Mouse (Mus musculus): ENCODE data around the gene Bmp10. TPM values are rescaled to one million over a fixed set of nuclear protein-coding genes. Genes with fewer than 3 reads are reported as not detected.

The Bmp10 gene
- total RNA-seq (2015) (not detected in 2 replicates), total RNA-seq (2017) (not detected in 2 replicates)

- ATAC-seq (ENCODE audit: poor library complexity, severe bottlenecking), result no peak
These were observed at the start of gene Bmp10 for GRCm38 (mm10) chr6:87428487-87429044. Gene Bmp10 (plus strand): TSS chr6:87428994.

- ATAC-seq (ENCODE audit: poor library complexity, severe bottlenecking), result no peak
These were observed 44.7 kb upstream of the Bmp10 start for GRCm38 (mm10) chr6:87383926-87384691.

GRCm38 (mm10) chr6:87384761-87385160 is 44.0 kb upstream of the Bmp10 start:
- ATAC-seq (ENCODE audit: poor library complexity, severe bottlenecking), result no peak

GRCm38 (mm10) chr6:87386203-87386602 is 42.6 kb upstream of the Bmp10 start:
- no peak for ATAC-seq (ENCODE audit: poor library complexity, severe bottlenecking)

- ATAC-seq (ENCODE audit: poor library complexity, severe bottlenecking), result no peak
These were observed 42.1 kb upstream of the Bmp10 start for GRCm38 (mm10) chr6:87386681-87387080.

- no peak for ATAC-seq (ENCODE audit: poor library complexity, severe bottlenecking)
These were observed 39.9 kb upstream of the Bmp10 start, which contains the start of gene Gkn3 for GRCm38 (mm10) chr6:87388877-87389276. Gene Gkn3 (minus strand): TSS chr6:87388935.

- ATAC-seq (ENCODE audit: poor library complexity, severe bottlenecking), result no peak
These were observed 39.3 kb upstream of the Bmp10 start for GRCm38 (mm10) chr6:87389455-87389989.

- ATAC-seq (ENCODE audit: poor library complexity, severe bottlenecking), result peak; percentile 52
These were observed 35.2 kb upstream of the Bmp10 start for GRCm38 (mm10) chr6:87393466-87394205.

- ATAC-seq (ENCODE audit: poor library complexity, severe bottlenecking), result no peak
These were observed 34.0 kb upstream of the Bmp10 start for GRCm38 (mm10) chr6:87394783-87395182.

- ATAC-seq (ENCODE audit: poor library complexity, severe bottlenecking), result peak; percentile 93
These were observed 29.7 kb upstream of the Bmp10 start for GRCm38 (mm10) chr6:87399137-87399536.

GRCm38 (mm10) chr6:87399886-87400566 is 28.8 kb upstream of the Bmp10 start:
- ATAC-seq (ENCODE audit: poor library complexity, severe bottlenecking), result peak; percentile 91

- ATAC-seq (ENCODE audit: poor library complexity, severe bottlenecking), result no peak
These were observed 27.3 kb upstream of the Bmp10 start for GRCm38 (mm10) chr6:87401456-87401855.

- ATAC-seq (ENCODE audit: poor library complexity, severe bottlenecking), result no peak
These were observed 16.8 kb upstream of the Bmp10 start for GRCm38 (mm10) chr6:87412011-87412410.

GRCm38 (mm10) chr6:87422304-87422703 is 6.5 kb upstream of the Bmp10 start:
- no peak for ATAC-seq (ENCODE audit: poor library complexity, severe bottlenecking)

- ATAC-seq (ENCODE audit: poor library complexity, severe bottlenecking), result no peak
These were observed 4.6 kb upstream of the Bmp10 start for GRCm38 (mm10) chr6:87424037-87424816.

GRCm38 (mm10) chr6:87426954-87427353 is 1.8 kb upstream of the Bmp10 start:
- no peak for ATAC-seq (ENCODE audit: poor library complexity, severe bottlenecking)

GRCm38 (mm10) chr6:87427616-87428015 is 1.2 kb upstream of the Bmp10 start:
- no peak for ATAC-seq (ENCODE audit: poor library complexity, severe bottlenecking)

GRCm38 (mm10) chr6:87435791-87436190 is 7.0 kb downstream of the Bmp10 start:
- ATAC-seq (ENCODE audit: poor library complexity, severe bottlenecking), result no peak

GRCm38 (mm10) chr6:87436745-87437144 is 8.0 kb downstream of the Bmp10 start:
- no peak for ATAC-seq (ENCODE audit: poor library complexity, severe bottlenecking)

- ATAC-seq (ENCODE audit: poor library complexity, severe bottlenecking), result no peak
These were observed 14.5 kb downstream of the Bmp10 start for GRCm38 (mm10) chr6:87443253-87443652.
